Mouse (Mus musculus): ENCODE data around the gene Tapt1.
A peak's percentile ranks its signal among the peaks of the same experiment; 100 is the strongest.

The Tapt1 gene

DNA sequence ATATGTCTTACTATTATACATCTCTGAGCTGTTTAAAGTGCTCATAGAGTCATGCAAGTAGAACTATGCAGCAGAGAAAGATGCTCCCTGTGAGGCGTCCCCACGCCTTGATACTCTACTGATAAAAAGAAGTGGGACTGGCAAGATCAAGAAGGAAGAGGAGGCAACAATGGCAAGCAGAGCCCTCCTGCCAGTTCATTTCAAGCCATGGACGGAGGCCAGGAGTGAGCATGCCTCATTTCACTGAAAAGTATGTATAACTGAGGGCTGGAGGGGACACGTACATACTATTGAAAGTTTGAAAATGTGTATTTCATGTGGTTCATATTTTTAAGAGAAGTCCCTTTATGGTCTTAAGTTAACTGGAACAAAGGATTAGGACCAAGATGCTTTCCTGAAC is 28.0 kb downstream of the Tapt1 start:
- no peak for DNase-seq (ENCODE audit: low spot score in 2 of 2)

GRCm38 (mm10) chr5:44197806-44198205 is 28.6 kb downstream of the Tapt1 start:
- DNase-seq (ENCODE audit: low spot score in 2 of 2): no peak

DNA sequence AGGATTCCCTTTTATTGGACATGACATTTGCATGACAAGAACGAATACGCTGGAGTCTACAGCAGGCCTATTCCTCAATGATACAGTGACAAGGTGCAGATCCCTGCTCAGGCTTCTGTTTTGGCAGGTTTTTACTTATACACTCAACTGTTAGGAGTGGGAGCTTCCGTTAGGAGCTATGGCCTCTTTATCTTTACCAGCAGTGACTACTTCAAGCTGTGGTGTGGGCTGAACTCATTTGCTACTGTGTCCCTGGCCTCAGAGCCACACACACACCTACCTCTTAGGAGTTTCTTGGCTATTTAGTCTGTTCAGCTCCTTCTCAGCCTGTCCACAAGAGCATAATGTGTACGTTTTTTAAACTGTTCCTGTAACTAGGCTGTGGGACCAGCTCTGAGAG is 30.3 kb downstream of the Tapt1 start:
- no peak for DNase-seq (ENCODE audit: low spot score in 2 of 2)

GRCm38 (mm10) chr5:44187370-44187769 is 39.1 kb downstream of the Tapt1 start:
- no peak for DNase-seq (ENCODE audit: low spot score in 2 of 2)

GRCm38 (mm10) chr5:44181669-44182068 is 44.8 kb downstream of the Tapt1 start:
- peak; percentile 46 to 61 for DNase-seq (ENCODE audit: low spot score in 2 of 2)

DNA sequence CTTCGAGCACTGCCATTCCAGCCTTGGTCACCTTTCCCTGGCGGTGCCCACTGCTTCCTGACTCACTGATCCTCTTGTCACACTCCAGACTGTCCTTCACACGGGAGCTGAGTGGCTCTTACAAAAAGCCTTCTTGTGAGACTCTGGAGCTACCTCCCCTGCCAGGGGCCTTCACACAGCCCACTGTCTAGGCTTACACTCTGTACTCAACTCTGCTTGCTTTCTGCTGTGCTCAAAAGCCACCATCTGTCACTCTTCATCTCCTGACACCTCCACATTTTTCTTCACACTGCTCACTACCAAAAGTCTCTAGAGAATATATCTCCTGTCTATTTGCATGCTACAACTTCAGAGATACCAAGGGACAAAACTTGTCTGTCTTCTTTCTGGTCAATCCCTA is 46.0 kb downstream of the Tapt1 start:
- peak in 1 of 2 experiments; percentile 34 for DNase-seq (ENCODE audit: low spot score in 2 of 2)

DNA sequence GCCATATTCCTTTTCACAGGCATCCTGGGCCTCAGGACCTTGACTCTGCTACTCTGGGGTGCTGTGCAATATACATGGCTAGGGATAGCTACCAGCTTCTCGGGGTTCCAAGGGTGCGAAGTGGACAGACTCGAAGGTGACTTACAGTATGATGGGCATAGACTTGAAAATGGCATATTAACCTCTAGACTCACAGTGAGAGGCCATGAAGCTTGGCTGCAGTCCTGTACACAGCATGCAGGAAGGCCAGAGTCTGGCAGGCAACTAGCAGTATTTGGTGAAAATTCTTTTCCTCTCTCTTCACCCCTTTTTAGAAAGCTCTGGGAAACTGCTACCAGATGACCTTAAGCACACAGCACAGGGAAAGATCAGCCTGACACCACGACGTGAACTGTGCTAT is 52.4 kb downstream of the Tapt1 start:
- DNase-seq (ENCODE audit: low spot score in 2 of 2): no peak

DNA sequence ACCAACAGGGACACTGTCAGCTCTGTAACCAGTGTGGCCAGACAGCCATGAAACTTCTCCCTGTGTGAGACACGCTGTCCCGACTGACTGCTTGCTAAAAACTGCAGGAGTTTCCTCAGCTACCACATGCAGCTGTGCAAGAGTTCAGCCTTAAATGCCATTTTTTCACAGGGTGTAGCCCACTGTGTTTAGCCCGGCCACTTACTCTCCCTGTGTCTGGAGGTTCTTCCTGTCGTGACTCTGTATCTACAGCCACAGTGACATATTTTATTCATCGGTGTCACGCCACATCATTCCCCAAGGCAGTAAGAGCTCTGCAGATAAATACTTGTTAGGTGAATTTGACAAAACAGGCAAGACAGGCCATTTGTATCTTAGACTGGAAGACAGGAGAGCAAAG is 59.6 kb downstream of the Tapt1 start:
- no peak for DNase-seq (ENCODE audit: low spot score in 2 of 2)

GRCm38 (mm10) chr5:44165854-44166253 is 60.6 kb downstream of the Tapt1 start:
- DNase-seq (ENCODE audit: low spot score in 2 of 2): no peak

DNA sequence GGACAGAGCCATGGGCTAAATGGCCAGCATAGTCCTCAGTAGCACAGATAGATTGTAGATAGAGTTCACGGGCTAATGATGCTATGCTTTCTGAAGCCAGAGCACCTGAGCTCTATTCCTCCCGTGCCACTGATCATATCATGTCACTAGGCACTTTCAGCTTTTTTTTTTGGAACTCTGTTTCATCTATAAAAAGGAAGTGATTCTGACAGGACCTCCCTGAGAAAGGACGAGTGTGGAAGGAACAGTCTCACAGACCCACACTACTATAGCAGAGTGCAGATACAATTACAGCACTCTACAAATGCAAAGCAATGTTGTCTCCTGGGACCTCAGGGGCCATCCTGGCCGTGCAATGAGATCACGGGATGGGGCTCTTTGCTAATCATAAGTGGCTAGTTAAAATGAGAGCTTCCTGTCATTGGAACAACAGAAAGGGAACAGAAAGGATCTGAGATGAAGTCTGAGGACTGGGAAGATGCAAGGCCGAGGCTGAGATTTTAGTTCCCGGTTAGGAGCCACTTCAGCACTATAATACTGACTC is 62.1 kb downstream of the Tapt1 start:
- no peak for DNase-seq (ENCODE audit: low spot score in 2 of 2)

DNA sequence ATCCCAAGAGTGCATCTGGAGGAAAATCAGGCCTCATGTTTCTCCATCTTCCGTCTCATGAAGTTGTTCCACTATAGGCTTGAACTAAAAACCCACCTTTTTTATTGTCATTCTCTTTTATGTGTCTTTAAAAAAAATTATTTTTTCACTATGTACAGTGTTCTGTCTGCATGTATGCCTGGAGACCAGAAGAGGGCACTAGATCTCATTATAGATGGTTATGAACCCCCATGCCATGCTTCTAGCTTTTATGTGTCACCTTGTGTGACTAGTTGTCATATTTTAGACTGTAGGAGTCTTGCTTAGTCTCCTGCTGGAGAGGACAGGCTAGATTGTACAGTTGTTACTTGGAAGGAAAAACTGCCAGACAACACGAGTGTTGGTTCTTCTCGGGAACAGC is 63.1 kb downstream of the Tapt1 start:
- DNase-seq (ENCODE audit: low spot score in 2 of 2): no peak

DNA sequence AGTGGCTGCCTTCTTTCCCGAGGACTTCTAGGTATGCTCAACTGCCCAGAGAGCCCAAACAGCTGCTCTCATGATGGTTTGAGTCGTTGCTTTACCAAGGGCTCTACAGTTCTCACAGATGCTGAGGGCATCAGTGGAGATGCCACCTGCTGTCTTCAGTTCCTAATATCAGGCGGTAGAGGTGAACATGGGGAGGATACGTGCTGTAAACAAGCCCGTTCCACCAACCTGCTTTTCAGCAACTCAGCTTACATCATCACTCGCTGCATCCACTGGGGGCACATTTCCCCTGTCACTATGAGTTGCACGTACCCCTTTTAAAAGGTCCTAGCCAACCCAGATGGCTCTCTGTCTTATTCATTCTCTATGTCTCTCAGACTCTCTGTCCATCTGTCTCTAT is 63.6 kb downstream of the Tapt1 start:
- DNase-seq (ENCODE audit: low spot score in 2 of 2): no peak

DNA sequence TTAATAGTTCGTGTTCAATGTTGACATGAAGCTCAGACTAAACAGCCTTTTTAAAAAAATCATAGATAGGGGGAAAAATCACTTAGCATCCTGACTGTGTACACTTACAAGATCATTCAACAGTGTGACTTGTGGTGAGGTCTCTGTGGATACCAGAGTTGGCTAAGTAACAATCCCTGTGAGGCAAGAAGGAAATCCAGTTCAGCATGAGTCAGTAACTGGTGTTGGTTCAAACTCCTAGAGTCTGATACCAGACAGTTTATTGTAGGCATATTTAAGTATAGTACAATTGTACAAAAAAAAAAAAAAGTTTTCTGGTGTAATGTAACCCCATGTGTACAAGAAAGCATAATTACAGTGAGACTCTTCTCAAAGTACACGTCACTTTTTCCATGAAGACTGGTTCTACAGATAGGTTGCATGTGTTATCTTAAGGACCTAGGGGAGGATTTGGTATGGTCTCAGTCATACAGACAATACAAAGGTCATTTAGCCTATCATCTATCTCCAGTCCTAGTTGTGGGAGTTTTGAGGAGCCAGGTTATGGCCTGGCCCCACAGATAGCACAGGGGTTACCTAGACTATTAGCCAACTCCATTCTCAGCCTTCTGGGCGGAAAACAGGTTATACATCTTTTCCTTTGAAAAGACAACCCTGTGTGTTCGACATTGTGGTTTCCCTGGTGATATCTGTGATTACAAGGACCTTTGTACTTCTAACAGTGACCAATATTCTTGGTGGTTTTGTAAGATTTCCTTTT is 66.6 kb downstream of the Tapt1 start:
- DNase-seq (ENCODE audit: low spot score in 2 of 2): no peak

GRCm38 (mm10) chr5:44159231-44159630 is 67.2 kb downstream of the Tapt1 start:
- DNase-seq (ENCODE audit: low spot score in 2 of 2): no peak

- DNase-seq (ENCODE audit: low spot score in 2 of 2): peak; percentile 23 to 33
Measured at GRCm38 (mm10) chr5:44158458-44158857, 68.0 kb downstream of the Tapt1 start.

DNA sequence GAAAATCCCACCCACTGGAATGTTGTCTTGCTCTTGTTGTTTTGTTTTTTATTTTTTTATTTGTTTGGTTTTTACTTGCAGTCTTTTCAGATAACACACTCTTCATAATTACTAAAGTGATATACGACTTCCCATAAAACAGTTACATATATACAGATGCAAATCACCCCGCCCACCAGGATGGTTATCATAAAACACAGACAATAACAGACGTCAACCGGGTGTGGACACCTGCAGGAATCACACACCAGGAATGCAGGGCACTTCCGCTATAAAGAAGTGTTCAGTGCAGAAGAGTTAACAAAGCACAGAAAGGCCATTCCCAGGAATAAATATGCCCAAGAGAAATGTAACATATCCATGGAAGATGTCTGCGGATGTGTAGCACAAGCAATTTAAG is 68.7 kb downstream of the Tapt1 start:
- DNase-seq (ENCODE audit: low spot score in 2 of 2): no peak

GRCm38 (mm10) chr5:44153050-44153449 is 73.4 kb downstream of the Tapt1 start:
- DNase-seq (ENCODE audit: low spot score in 2 of 2): no peak

GRCm38 (mm10) chr5:44151327-44152051 is 74.9 kb downstream of the Tapt1 start:
- peak in 1 of 2 experiments; percentile 43 for DNase-seq (ENCODE audit: low spot score in 2 of 2)

DNA sequence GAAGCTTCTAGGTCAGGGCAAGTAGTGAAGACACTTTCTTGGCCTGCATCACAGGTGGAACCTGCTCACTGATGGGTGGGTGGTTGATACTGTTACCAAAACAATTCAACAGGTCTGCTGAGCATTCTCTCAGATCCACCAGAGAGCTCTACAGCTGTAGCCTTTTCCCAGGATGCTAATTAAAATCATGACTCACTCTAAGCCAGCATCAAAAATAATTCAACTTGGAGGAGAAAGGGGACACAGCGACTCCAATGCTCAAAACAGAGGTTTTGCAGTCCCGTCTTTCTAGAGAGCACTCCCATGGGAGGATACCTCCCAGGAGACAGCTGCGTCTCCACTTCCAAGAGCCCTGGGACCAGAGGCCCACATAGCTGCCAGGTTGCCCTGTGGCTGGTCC is 78.7 kb downstream of the Tapt1 start:
- DNase-seq (ENCODE audit: low spot score in 2 of 2): peak in 1 of 2 experiments; percentile 26

DNA sequence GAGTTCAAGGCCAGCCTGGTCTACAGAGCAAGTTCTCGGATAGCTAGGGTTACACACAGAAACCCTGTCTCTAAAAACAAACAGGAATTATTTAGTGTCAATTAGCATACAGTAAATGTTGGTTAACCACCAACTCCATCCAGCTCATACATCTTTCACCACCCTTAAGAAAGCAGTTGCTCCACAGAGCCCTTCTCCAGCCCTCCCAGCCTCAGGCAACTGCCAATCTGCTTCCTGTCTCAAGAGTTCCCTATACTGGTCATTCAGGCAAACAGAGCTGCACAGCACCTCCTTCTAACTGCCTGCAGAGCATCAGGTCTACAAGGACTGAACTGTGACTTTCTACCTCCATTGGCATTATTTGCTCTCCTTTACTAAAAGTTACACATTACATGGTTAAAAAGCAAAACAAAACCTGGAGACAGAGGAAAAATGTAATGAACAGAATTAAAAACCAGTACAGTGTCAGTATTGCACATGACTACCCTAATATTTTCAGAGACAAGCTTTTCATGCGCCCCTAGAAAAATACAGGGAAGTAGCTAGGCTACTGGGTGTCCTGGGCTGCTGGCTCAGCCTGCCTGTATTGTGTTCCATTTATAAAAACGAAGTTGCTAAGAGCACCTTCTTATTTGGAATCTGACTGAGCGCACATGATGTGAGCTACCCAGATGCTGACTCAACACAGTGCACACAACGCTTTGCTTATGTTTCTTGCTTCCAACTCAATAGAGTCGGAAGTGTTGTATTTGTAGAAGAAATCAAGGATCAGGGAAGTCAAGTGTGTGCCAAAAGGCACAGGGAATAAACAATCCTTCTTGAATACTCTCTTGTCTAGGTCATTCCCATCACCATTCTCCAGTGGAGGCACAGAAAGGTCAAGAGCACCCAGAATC is 79.7 kb downstream of the Tapt1 start:
- no peak for DNase-seq (ENCODE audit: low spot score in 2 of 2)

- no peak for DNase-seq (ENCODE audit: low spot score in 2 of 2)
Measured at GRCm38 (mm10) chr5:44143467-44144235, 82.8 kb downstream of the Tapt1 start.

Data from right cerebral cortex, adult 2 months (tissue).